Mouse (Mus musculus): ENCODE data around the gene Shroom3. TPM values are rescaled to one million over a fixed set of nuclear protein-coding genes. Genes with fewer than 3 reads are reported as not detected.

The Shroom3 gene
- polyA plus RNA-seq, 1 experiment from 2014 or later, result 2.9 TPM

DNA sequence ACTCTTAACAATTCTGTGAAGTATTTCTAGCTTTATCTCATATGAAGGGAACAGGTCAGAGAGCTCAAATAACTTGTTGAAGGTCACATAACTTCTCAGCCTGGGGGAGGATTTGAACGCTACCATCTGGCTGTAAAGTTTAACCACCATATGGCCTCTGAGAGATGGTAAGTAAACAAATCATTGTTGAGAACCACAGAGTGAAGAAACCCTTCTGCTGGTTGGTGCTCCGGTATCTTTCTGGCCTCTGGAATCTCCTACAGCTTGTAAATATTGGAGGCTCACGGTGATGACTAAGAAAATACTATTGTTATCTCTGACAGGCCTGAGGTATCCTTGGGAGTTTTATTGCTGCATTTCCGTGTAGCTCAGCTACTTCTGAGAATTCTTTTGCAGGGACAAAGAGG is 80.3 kb downstream of the Shroom3 start:
- H3K27me3 ChIP-seq, result no peaks in the 10 kb centered on the region
- H3K4me1 ChIP-seq, result no peaks in the 10 kb centered on the region
- H3K36me3 ChIP-seq, result no peaks in the 10 kb centered on the region
- ATAC-seq (replicated peaks), result no peak
- no peaks in the 10 kb centered on the region for H3K9me3 ChIP-seq
- no peak overlapping the region for H3K4me2 ChIP-seq (replicated peaks)
- no peak overlapping the region for H3K27ac ChIP-seq (replicated peaks)
- H3K9ac ChIP-seq (replicated peaks), result no peak overlapping the region
- no peak overlapping the region for H3K4me3 ChIP-seq
- WGBS, result 49% methylated on average over 4 of the region's 4 CpGs

DNA sequence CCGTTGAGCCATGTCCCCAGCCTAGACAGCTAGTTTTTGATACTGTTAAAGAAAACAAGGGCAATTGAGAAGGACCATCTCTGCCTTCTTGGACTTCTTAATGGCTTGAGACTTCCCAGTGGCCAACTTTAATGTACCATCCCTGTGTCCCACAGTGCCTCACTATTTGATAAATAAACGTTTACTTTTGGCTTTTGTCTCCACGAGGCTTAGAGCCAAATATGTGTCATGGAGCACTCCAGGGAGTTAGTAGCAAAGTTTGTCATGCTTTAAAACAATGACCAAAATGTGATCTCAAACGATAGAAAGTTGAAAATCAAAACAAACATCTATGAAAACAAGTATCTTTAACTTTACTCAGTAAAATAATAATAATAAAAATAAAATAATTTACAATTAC is 83.1 kb downstream of the Shroom3 start:
- WGBS, result 75% methylated on average over 4 of the region's 4 CpGs
- no peak for ATAC-seq (replicated peaks)
- Histone ChIP-seq H3K4me3 (no peak overlapping the region), H3K9me3 (no peaks in the 10 kb centered on the region), H3K4me1 (no peaks in the 10 kb centered on the region), H3K27ac (replicated peaks) (no peak overlapping the region), H3K9ac (replicated peaks) (no peak overlapping the region), H3K36me3 (no peaks in the 10 kb centered on the region), H3K27me3 (no peaks in the 10 kb centered on the region), H3K4me2 (replicated peaks) (no peak overlapping the region)

- H3K4me2 ChIP-seq (replicated peaks), result no peak overlapping the region
- no peak for ATAC-seq (replicated peaks)
- H3K9ac ChIP-seq (replicated peaks), result no peak overlapping the region
- no peak overlapping the region for H3K27ac ChIP-seq (replicated peaks)
- no peak overlapping the region for H3K4me3 ChIP-seq
- no peaks in the 10 kb centered on the region for H3K4me1 ChIP-seq
- no peaks in the 10 kb centered on the region for H3K27me3 ChIP-seq
- 59% methylated on average over 7 of the region's 7 CpGs for WGBS
- no peaks in the 10 kb centered on the region for H3K36me3 ChIP-seq
- H3K9me3 ChIP-seq, result no peaks in the 10 kb centered on the region
Measured at GRCm38 (mm10) chr5:92767194-92767777, 84.1 kb downstream of the Shroom3 start.

DNA sequence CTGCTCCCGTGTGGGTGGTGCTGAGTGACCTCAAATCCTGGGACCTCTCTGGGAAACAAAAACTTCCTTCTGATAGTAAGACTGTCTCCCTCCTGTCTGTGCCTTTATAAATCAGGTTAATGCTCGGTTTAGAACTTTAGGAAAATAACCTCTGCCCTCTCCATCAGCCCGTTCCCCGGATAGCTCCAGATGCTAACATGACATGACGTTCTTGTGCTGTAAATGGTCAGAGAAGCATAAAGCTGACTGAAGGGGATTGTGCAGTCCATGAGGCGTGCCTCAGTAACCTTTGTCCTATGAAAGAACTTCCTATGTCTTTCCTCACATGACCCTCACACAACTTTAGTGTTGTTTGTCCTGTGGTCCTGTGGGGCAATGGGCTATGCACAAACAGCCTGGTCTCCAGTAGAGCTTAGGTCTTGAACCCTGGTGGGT is 84.6 kb downstream of the Shroom3 start:
- no peak for ATAC-seq (replicated peaks)
- 77% methylated on average over 6 of the region's 6 CpGs for WGBS
- no peak overlapping the region for H3K27ac ChIP-seq (replicated peaks)
- H3K9ac ChIP-seq (replicated peaks), result no peak overlapping the region
- no peaks in the 10 kb centered on the region for H3K27me3 ChIP-seq
- no peaks in the 10 kb centered on the region for H3K36me3 ChIP-seq
- no peak overlapping the region for H3K4me3 ChIP-seq
- no peaks in the 10 kb centered on the region for H3K9me3 ChIP-seq
- no peak overlapping the region for H3K4me2 ChIP-seq (replicated peaks)
- H3K4me1 ChIP-seq, result no peaks in the 10 kb centered on the region

- Histone ChIP-seq H3K27ac (replicated peaks) (no peak overlapping the region), H3K27me3 (no peaks in the 10 kb centered on the region), H3K4me3 (no peak overlapping the region), H3K36me3 (no peaks in the 10 kb centered on the region), H3K4me2 (replicated peaks) (no peak overlapping the region), H3K9me3 (no peaks in the 10 kb centered on the region), H3K4me1 (no peaks in the 10 kb centered on the region), H3K9ac (replicated peaks) (no peak overlapping the region)
- no peak for ATAC-seq (replicated peaks)
- 80% methylated on average over 3 of the region's 3 CpGs for WGBS
Measured at GRCm38 (mm10) chr5:92773821-92774220, 90.6 kb downstream of the Shroom3 start.

DNA sequence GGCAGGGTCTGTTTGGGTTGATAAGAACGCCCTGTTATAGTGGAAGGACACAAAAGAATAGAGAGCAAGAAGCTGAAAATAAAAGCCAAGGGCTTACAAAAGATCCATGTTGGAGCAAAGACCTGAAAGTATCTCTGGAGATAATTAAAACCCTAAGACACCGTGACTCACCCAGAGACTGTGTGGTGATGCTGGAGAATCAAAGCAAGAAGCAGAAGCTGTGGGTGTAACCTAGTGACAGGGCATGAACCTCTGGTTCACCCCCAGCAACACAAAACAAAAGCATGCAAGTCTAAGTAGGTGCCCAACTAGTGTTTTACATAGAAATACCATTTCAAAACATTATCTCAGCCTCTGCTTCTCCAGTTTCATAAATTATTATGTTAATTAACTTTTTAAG is 91.2 kb downstream of the Shroom3 start:
- no peaks in the 10 kb centered on the region for H3K36me3 ChIP-seq
- no peaks in the 10 kb centered on the region for H3K4me1 ChIP-seq
- ATAC-seq (replicated peaks), result no peak
- H3K9ac ChIP-seq (replicated peaks), result no peak overlapping the region
- no peak overlapping the region for H3K27ac ChIP-seq (replicated peaks)
- no peak overlapping the region for H3K4me2 ChIP-seq (replicated peaks)
- WGBS, result 61% methylated on average over 2 of the region's 2 CpGs
- no peak overlapping the region for H3K4me3 ChIP-seq
- H3K9me3 ChIP-seq, result no peaks in the 10 kb centered on the region
- H3K27me3 ChIP-seq, result no peaks in the 10 kb centered on the region

DNA sequence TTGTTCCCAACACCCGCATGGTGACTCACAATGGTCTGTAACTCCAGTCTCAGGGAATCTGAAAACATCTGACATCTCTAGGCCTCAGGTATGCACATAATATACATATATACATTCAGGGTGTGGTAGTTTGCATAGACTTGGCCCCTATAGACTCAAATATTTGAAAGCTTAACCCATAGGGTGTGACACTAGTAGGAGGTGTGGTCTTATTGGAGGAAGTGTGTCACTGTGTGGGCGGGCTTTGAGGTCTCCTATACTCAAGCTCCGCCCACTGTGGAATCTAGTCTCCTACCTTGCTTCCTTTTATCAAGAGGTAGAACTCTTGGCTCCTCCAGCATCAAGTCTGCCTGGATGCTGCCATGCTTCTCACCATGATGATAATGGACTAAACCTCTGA is 91.7 kb downstream of the Shroom3 start:
- Histone ChIP-seq H3K27ac (replicated peaks) (no peak overlapping the region), H3K4me3 (no peak overlapping the region), H3K9ac (replicated peaks) (no peak overlapping the region), H3K36me3 (no peaks in the 10 kb centered on the region), H3K9me3 (no peaks in the 10 kb centered on the region), H3K4me1 (no peaks in the 10 kb centered on the region), H3K27me3 (no peaks in the 10 kb centered on the region), H3K4me2 (replicated peaks) (no peak overlapping the region)
- no peak for ATAC-seq (replicated peaks)
- WGBS, result 97% methylated on average over 3 of the region's 3 CpGs

DNA sequence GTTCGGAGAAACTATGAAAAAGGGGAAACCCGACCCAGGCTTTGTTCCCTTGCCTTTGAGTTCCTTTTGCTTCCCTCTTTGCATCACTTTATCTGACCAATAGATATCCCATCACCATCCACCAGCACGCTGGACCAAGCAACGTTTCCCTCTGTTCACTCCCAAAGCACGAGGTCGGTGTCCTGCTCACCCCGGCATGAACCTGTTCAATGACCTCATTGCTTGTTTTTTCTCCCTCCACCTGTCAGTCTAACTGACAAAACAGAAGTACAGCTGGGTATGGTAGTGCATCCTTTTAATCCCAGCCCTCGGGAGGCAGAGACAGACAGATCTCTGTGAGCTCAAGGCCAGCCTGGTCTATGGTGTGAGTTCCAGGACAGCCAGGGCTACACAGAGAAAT is 95.2 kb downstream of the Shroom3 start:
- Histone ChIP-seq H3K4me3 (no peak overlapping the region), H3K4me2 (replicated peaks) (no peak overlapping the region), H3K36me3 (no peaks in the 10 kb centered on the region), H3K9ac (replicated peaks) (no peak overlapping the region), H3K4me1 (no peaks in the 10 kb centered on the region), H3K27me3 (no peaks in the 10 kb centered on the region), H3K27ac (replicated peaks) (no peak overlapping the region), H3K9me3 (0 out of 2 replicates have a peak, but pooled peaks cover 5% of the 10 kb centered on the region)
- ATAC-seq (replicated peaks), result no peak
- WGBS, result 61% methylated on average over 8 of the region's 8 CpGs

DNA sequence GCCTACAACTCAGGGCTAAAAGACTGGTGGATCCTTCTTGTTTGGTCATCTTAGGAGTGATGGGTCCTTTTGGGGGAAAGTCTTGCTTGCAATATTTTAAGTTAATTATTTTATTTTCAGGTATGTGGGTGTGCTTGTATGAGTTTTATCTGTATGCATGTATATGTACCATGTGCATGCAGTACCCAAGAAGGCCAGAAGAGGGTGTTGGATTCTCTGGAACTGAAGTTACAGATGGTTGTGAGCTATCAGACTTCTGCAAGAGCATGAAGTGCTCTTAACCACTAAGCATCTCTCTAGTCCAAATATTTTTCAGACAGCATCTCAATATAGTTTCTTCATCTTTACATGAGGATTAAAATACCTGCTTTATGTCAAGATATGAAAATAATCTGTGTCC is 97.8 kb downstream of the Shroom3 start:
- ATAC-seq (replicated peaks), result no peak

DNA sequence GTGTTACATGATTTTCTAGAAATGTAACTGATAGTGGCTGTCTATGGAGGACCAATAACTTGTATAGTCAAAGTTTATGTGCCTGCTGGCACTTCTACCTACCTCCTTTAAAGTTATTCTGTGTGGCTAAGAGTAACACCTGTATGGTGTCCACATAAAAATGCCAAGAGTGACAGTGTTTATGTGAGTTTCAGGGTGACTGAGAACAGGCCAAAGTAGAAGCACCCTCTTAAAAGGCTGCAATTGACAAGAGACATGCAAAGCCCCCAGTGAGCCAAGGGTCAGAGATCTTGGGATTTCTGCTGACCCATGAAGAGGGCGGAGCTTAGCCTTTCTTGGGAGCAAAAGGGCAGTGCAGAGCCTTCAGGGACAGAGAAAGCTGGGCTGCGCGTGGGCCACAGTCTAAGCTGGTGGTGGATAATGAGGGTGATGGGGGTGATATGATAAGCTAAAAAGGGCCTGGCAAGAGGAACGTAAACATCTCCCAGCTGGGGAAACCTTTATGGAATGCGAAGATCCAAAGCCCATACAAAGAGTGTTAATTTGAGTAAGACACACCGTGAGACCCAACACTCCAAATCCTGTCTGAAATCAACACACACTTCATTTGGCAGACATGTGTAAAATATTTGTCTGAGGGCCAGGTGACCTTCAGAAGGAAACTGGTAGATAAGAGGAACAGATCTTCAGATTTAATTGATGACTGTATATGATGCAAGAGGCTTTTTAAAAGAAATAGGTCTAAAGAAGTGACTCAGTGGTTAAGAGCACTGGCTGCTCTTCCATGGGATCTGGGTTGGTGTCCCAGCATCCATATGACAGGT is 101.0 kb downstream of the Shroom3 start:
- 0 out of 2 replicates have a peak, but pooled peaks cover 5% of the 10 kb centered on the region for H3K9me3 ChIP-seq
- H3K4me2 ChIP-seq (replicated peaks), result no peak overlapping the region
- no peaks in the 10 kb centered on the region for H3K4me1 ChIP-seq
- 39% methylated on average over 6 of the region's 6 CpGs for WGBS
- H3K9ac ChIP-seq (replicated peaks), result no peak overlapping the region
- no peak overlapping the region for H3K27ac ChIP-seq (replicated peaks)
- no peak for ATAC-seq (replicated peaks)
- no peaks in the 10 kb centered on the region for H3K27me3 ChIP-seq
- no peak overlapping the region for H3K4me3 ChIP-seq
- no peaks in the 10 kb centered on the region for H3K36me3 ChIP-seq

More for the DNA sequence above, 97.8 kb downstream of the Shroom3 start:
- H3K4me2 ChIP-seq (replicated peaks), result no peak overlapping the region
- 0 out of 2 replicates have a peak, but pooled peaks cover 5% of the 10 kb centered on the region for H3K9me3 ChIP-seq
- H3K4me1 ChIP-seq, result no peaks in the 10 kb centered on the region
- H3K4me3 ChIP-seq, result no peak overlapping the region
- no peaks in the 10 kb centered on the region for H3K27me3 ChIP-seq
- no peak overlapping the region for H3K9ac ChIP-seq (replicated peaks)
- no peak overlapping the region for H3K27ac ChIP-seq (replicated peaks)
- no peaks in the 10 kb centered on the region for H3K36me3 ChIP-seq

- no peak overlapping the region for H3K27ac ChIP-seq (replicated peaks)
- ATAC-seq (replicated peaks), result no peak
- 0 out of 2 replicates have a peak, but pooled peaks cover 3% of the 10 kb centered on the region for H3K9me3 ChIP-seq
- no peaks in the 10 kb centered on the region for H3K27me3 ChIP-seq
- no peak overlapping the region for H3K9ac ChIP-seq (replicated peaks)
- no peak overlapping the region for H3K4me2 ChIP-seq (replicated peaks)
- H3K4me3 ChIP-seq, result no peak overlapping the region
- no peaks in the 10 kb centered on the region for H3K4me1 ChIP-seq
- WGBS, result 84% methylated on average over 11 of the region's 11 CpGs
- no peaks in the 10 kb centered on the region for H3K36me3 ChIP-seq
Measured at GRCm38 (mm10) chr5:92785870-92786436, 102.7 kb downstream of the Shroom3 start.

DNA sequence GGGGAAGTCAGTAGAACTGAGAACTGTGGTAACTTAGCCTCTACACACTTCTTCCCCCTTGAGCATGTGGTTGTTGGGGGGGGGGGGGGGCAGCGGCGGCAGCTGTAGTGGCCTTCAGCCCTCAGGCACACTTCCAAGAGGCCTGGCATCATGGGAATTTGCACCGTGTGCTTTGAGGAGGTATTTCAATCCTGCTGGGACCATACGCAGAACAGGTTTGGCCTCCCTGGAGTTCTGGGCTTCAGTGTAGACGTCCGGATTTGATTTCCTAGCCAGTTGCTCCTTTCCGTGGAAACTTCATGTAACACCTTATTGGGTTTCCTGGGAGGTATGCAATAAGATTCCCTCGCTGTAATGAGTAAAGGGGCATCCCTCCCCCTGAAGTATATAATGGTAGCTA is 105.8 kb downstream of the Shroom3 start:
- 64% methylated on average over 8 of the region's 8 CpGs for WGBS
- Histone ChIP-seq H3K4me1 (no peaks in the 10 kb centered on the region), H3K27me3 (no peaks in the 10 kb centered on the region), H3K4me2 (replicated peaks) (no peak overlapping the region), H3K4me3 (no peak overlapping the region), H3K36me3 (no peaks in the 10 kb centered on the region), H3K9me3 (no peaks in the 10 kb centered on the region), H3K9ac (replicated peaks) (no peak overlapping the region), H3K27ac (replicated peaks) (no peak overlapping the region)
- no peak for ATAC-seq (replicated peaks)
